Mouse (Mus musculus): ENCODE data around the gene Chrnb1.

DNA sequence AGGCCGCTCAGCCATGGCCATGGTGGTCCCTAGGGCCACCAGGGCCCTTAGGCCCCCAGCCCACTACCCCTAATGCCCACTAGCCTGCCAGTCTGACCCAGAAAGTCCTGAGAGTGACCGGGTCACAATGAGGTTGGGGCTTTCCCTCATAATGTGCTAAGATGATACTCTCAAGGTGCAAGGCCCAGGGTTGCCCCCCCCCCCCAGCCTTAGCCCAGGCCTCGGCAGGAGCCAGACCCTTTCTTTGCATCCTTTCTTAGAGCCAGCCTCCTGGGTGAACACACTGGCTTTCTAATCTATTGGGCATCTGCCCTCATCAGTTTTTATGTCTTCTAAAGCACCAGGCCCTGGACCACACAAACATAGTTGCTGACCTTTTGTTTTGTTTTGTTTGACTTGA is 26.3 kb upstream of the Chrnb1 start, which contains the start of gene Spem1:
- no peak for TF ChIP-seq CTCF (IDR thresholded peaks at IDR 0.05; ENCODE audit: borderline replicate concordance, insufficient read depth, low read length)
- TF ChIP-seq POLR2A (IDR thresholded peaks at IDR 0.05; ENCODE audit: low read depth, low read length), result no peak
